Mouse (Mus musculus) embryo, embryonic 10.5 days (tissue): ENCODE results near the gene Tle6.
A peak's percentile ranks its signal among the peaks of the same experiment; 100 is the strongest.
"Not testable (repeated sequence)": the region's sequence is repeated elsewhere in the genome, so short reads cannot be mapped to it uniquely, and the experiment has no call there.

ENCODE experiments used
- DNase-seq: peaks from one replicate; pipeline ENCODE4 v3.0.0-alpha.2; 2015; ENCODE audit warnings: low spot score

Tle6 gene

GRCm38 (mm10) chr10:81600738-81601203 is at the start of gene Tle6:
Gene Tle6 (minus strand): TSS chr10:81601073.
- peak; percentile 99 for DNase-seq

DNA sequence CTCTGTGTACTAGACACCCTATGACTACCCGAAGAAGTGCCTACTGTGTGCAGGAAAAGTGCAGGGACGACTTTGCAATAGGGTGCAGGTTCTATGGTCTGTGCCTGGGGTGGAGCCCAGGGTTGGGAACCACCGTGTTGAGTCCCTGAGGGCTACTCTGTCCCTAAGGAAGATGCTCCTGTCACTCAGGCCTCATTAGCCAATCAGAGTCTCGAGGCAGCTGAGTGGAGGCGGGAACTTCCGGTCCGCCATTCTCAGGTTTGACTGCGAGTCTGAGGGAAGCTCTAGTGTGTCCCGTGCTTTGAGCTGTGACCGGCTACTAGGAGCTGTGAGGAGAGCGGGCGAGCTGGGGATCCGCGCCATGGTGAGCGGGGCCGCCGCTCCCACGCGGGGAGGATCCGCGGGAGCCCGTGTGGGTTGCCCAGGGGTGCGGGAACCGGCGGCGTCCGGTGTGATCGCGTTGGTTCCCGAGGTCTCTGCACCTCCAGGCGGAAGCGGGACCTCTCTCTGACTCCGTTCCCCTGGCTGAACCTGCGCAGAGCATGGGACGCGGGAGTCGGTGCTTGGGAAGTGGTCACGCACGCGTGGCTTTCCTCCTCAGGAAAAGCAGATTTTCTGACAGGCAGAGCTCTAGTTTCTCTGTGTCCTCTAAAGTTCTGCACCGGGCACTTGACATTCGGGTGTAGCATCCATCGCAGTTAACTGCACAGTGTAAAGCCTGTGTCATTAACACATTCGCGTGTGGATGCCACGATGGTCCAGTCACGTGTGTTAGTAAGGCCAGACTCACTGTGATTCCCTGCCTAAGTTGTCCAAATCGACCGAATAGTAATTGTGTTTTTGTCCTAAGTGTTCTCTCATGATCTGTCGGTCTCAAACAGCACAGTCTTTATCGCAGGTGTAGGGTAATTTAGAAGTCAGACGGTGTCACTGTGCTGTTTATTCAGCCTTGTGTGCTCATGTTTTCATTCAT is 48.2 kb upstream of the Tle6 start, which contains the start of gene Gm10778:
Gene Gm10778, plus strand, starts transcription at position 257 of the 973 bp plus-strand sequence.
- peak; percentile 97 for DNase-seq

DNA sequence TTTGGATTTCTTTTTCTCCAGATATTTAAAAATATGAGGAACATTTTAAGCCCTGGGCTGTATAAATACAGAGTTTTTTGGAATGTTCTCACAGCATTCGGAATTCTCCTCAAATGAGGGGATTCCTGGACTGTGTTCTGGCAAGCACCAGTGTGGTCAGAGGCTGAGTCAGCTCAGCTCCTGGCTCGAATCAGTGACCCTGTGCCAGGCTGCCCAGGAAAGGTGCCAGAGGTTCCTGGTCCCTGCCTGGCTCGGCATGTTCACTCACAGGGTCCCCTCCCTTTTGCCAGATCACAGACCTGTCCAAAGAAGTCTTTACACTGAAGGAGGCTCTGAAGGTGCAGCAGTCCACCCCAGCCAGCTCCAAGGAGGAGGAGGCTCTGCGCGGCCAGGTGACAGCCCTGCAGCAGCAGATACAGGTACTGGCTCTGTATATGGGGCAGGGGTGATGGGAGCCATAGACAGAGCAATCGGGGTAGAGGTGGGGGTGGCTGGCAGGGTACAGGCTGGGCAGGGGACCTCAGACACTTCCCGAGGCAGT is 45.2 kb upstream of the Tle6 start:
- DNase-seq = no peak

GRCm38 (mm10) chr10:81645391-81645790 is 44.5 kb upstream of the Tle6 start:
- DNase-seq = no peak

- DNase-seq = no peak
Measured at GRCm38 (mm10) chr10:81644716-81645115, 43.8 kb upstream of the Tle6 start.

- DNase-seq = no peak
Measured at GRCm38 (mm10) chr10:81644162-81644561, 43.3 kb upstream of the Tle6 start.

DNA sequence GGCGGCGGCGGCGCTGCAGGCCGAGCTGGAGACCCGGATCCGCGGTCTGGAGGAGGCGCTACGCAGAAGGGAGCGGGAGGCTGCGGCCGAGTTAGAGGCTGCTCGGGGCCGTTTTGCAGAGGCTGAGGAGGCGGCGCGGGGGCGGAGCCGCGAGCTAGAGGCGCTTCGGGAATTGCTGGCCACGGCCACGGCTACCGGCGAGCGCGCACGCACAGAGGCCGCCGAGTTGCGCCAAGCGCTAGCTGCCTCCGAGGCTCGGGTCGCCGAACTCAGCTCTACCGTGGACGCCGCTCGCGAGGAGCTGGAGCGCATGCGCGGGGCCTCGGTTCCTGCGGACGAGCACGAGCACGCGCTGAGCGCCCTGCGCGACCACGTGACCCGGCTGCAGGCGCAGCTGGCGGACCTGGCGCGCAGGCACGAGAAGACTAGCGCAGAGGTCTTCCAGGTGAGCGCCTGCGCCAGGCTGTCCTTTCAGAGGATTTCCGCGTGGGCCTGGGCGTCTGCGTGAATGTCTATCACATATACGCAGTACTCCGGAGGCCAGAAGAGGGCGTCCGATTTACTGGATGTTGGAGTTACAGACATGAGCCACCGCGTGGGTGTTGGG is 42.7 kb upstream of the Tle6 start:
- DNase-seq = peak; percentile 94

GRCm38 (mm10) chr10:81642648-81643448 is 42.0 kb upstream of the Tle6 start:
- DNase-seq = no peak

GRCm38 (mm10) chr10:81641978-81642647 is 41.2 kb upstream of the Tle6 start:
- DNase-seq = no peak

- DNase-seq = no peak
Measured at GRCm38 (mm10) chr10:81641566-81641965, 40.7 kb upstream of the Tle6 start.

- DNase-seq = not testable (repeated sequence)
Measured at GRCm38 (mm10) chr10:81640825-81641224, 40.0 kb upstream of the Tle6 start.

DNA sequence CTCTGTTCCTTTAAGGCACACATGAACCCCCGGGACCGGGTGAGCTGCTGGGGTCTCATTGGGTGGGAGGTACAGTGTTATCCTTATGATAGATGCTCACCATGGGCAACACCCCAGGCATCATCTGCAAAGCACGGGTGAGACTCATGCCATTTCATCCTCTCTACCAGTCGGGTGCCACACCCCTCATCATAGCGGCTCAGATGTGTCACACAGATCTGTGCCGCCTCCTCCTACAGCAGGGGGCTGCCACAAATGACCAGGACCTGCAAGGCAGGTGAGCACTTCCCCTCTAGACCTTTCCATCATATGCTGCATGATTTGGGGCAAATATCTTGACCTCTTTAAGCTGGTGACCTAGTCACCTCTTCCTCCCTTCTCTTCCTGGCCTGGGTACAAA is 37.2 kb upstream of the Tle6 start:
- no peak for DNase-seq

GRCm38 (mm10) chr10:81636338-81636737 is 35.5 kb upstream of the Tle6 start:
- DNase-seq = no peak

DNA sequence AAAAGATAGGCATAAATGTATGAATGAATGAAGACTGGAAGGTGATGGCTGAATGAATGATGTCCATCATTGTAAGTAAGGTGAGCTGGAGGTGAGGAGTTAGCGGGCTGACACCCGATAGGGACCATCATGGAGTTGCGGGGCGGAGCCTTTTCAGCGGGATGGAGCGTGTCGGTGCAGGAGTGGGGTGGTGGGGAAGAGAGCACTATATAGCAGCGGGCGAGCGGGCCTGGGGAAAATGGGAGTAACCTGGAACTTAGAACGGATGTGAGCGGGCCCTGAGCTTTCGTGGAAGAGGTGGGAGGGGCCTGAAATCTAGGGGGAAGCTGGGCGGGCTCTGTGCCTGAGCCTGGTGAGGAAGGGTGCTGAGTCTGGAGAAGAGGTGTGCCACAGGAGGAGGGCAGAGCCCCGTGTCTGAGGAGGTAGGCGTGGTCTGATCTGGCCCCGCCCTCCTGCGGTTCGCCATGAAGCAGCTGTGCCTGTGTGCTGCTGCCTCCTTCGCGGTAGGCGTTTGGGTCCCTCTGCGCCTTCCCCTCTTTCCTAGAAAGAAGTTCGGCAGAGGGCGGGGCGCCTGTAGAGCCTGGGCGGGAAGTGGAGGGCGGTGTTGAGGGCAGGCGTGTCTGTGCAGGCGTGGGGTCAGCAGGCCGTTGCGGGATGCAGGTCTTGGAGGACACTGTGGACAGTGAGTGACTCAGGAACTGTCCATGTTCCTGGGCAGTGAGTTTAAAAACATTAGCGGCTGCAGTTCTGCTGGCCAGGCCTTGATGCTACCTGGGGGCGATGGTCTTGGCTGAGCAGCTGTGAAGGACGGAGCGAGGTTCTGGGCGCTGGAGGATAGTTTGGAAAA is 32.6 kb upstream of the Tle6 start:
- DNase-seq = peak; percentile 87

DNA sequence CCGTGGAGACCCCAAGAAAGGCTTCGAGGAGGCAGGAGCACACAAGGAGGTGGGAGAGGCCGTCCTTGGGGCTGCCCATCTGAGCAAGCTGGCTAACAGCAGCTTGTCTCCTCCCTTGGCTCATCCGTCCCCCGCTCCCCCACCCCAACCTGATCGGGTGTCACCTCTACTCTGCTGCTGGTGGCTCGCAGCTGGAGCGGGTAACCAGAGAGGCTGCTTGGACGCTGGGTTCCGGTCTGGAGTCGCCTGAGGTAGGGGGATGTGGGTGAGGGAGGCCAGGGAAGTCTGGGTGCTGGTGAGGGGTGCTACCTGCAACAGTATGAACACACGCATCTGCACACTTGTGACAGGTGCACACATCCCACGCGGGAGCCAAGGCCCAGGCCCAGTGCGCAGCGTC is 27.5 kb upstream of the Tle6 start, which contains the start of gene Ankrd24:
Gene Ankrd24, plus strand, starts transcription at position 151 of the 400 bp plus-strand sequence.
- no peak for DNase-seq

GRCm38 (mm10) chr10:81627836-81628220 is 27.0 kb upstream of the Tle6 start:
- no peak for DNase-seq

DNA sequence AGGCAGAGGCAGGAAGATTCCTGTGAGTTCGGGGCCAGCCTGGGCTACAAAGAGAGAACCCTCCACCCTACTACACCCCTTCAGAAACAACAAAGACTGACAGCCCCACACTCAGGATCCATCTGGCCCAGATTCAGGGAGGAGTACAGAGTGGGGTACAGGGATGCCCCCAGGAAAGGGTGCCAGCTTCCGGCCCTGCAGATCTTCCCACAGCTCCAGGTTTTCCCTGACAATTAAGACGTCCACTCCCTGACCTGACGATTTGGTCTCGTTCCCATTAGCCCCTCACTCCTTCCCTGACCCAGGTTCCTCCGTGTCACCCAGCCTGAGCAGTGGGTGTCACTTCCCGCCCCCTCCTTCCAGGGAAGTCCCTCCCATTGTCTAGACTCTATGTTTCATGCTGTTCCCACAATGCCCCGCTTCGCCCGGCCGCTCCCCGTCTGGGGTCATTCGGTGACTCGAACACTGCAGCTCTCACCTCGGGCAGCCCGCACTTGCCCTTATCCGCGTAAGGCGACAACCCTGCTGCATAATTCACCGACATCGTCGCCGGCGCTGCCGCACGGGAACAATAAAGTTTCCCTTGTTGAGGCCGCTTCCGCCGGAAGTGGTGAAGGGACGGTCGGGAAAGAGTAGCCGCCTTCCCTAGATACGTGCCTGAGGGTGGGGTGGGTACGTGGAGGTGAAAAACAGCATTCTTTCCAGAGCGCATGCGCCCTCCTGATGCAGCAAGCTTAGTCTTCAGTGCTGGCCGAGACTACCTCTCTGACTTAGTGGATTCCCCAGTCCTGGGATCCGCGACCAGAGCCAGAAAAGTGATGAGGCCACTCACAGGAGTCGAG is 26.3 kb upstream of the Tle6 start, which contains the start of gene Sirt6:
Gene Sirt6, minus strand, starts transcription at position 804 of the 842 bp plus-strand sequence.
- DNase-seq = peak; percentile 96

DNA sequence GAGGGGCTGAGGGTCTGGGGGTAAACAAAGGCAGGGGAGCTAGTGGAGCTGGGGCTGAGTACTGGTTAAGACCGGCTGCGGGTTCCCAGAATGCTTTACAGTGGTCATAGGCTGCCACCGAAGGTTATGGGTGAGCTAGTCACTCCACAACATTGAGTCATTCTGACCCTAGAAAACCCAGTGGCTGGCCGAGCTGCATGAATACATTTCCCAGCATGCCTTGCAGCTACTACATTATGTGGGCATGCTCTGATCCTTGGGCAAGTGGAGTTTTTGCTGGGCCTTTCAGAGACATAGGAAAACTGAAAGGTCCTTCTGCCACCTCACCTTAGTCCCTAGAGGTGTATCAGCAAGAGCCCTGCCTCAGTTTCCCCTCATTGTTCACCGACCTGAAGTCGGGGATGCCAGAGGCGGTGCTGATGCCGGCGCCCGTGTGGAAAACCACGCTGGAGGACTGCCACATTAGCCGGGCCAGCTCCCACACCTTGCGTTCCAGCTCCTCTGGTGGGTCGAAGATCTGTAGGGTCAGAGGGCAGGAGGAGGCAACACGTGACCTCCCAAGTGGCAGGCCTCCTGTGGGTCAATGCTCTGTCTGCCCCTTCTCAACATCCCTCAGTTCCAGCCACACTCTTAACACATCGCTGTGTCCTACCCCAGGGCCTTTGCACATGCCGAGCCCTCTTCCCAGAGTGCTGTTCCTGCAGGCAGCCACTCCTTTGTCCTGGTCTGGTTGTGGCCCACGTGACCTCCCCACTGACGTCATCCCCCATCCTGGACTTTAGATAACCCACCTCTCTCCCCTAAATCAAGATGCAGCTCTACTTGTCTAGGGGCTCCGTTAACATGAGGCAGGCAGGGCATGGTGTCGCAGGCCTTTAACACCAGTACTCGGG is 25.5 kb upstream of the Tle6 start:
- DNase-seq = no peak
